Mouse (Mus musculus): ENCODE measurements at regions not wholly inside any gene's neighbourhood (a gene's known extent, or its start where the extent isn't known, plus 50 kb on each side); places are given as distances from the start of the nearest gene placed in this dataset.

GRCm38 (mm10) chr6:37633948-37634347 lies 104.0 kb downstream of the Akr1d1 start:
- Histone ChIP-seq H3K27me3 (ENCODE audit: control insufficient read depth, insufficient read depth, insufficient read length) (no peaks in the 10 kb centered on the region), H3K4me2 (ENCODE audit: low read depth) (no peak overlapping the region), H3K79me2 (ENCODE audit: control insufficient read depth, insufficient read depth) (no peaks in the 10 kb centered on the region), H3K36me3 (ENCODE audit: control insufficient read depth, insufficient read depth) (no peaks in the 10 kb centered on the region), H3ac (ENCODE audit: control insufficient read depth, insufficient read length) (no peak overlapping the region), H3K4me3 (no peak overlapping the region)
- TF ChIP-seq POLR2AphosphoS2 (IDR thresholded peaks at IDR 0.05; ENCODE audit: insufficient read length, low read depth) (no peak), REST (IDR thresholded peaks at IDR 0.05; ENCODE audit: insufficient read depth, insufficient read length) (no peak), USF1 (IDR thresholded peaks at IDR 0.05; ENCODE audit: low read depth) (no peak), MYOG (IDR thresholded peaks at IDR 0.05; ENCODE audit: control insufficient read depth in 1 of 3, insufficient read depth in 1 of 3, insufficient read length in 2 of 3, low read depth in 2 of 3) (no peak), TCF12 (IDR thresholded peaks at IDR 0.05; ENCODE audit: insufficient read depth, poor library complexity, severe bottlenecking) (no peak), SRF (IDR thresholded peaks at IDR 0.05; ENCODE audit: control insufficient read depth, insufficient read length, low read depth) (no peak)

GRCm38 (mm10) chr6:37642066-37642465 lies 112.1 kb downstream of the Akr1d1 start:
- Histone ChIP-seq H3K79me2 (ENCODE audit: control insufficient read depth, insufficient read depth) (no peaks in the 10 kb centered on the region), H3K27me3 (ENCODE audit: control insufficient read depth, insufficient read depth, insufficient read length) (no peaks in the 10 kb centered on the region), H3K4me3 (no peak overlapping the region), H3ac (ENCODE audit: control insufficient read depth, insufficient read length) (no peak overlapping the region), H3K36me3 (ENCODE audit: control insufficient read depth, insufficient read depth) (no peaks in the 10 kb centered on the region), H3K4me2 (ENCODE audit: low read depth) (no peak overlapping the region)
- TF ChIP-seq MYOG (IDR thresholded peaks at IDR 0.05; ENCODE audit: control insufficient read depth in 1 of 3, insufficient read depth in 1 of 3, insufficient read length in 2 of 3, low read depth in 2 of 3) (no peak), MAX (IDR thresholded peaks at IDR 0.05; ENCODE audit: low read depth) (no peak), TCF12 (IDR thresholded peaks at IDR 0.05; ENCODE audit: insufficient read depth, poor library complexity, severe bottlenecking) (no peak), POLR2AphosphoS2 (IDR thresholded peaks at IDR 0.05; ENCODE audit: insufficient read length, low read depth) (no peak), CEBPB (IDR thresholded peaks at IDR 0.05; ENCODE audit: insufficient read depth, poor library complexity, severe bottlenecking) (no peak), SRF (IDR thresholded peaks at IDR 0.05; ENCODE audit: control insufficient read depth, insufficient read length, low read depth) (no peak), POLR2A (IDR thresholded peaks at IDR 0.05; ENCODE audit: insufficient read length, low read depth) (no peak), USF1 (IDR thresholded peaks at IDR 0.05; ENCODE audit: low read depth) (no peak), E2F4 (IDR thresholded peaks at IDR 0.05; ENCODE audit: insufficient read depth) (no peak), TCF3 (IDR thresholded peaks at IDR 0.05; ENCODE audit: insufficient read length, low read depth) (no peak)

GRCm38 (mm10) chr6:37642701-37643121 lies 112.7 kb downstream of the Akr1d1 start:
- H3K79me2 ChIP-seq (ENCODE audit: control insufficient read depth, insufficient read depth): no peaks in the 10 kb centered on the region
- H3K4me3 ChIP-seq: no peak overlapping the region
- H3K4me2 ChIP-seq (ENCODE audit: low read depth): no peak overlapping the region
- TF ChIP-seq MYOD1 (IDR thresholded peaks at IDR 0.05; ENCODE audit: control insufficient read depth in 1 of 3, insufficient read length in 2 of 3, low read depth in 2 of 3): no peak
- no peak for TF ChIP-seq POLR2AphosphoS2 (IDR thresholded peaks at IDR 0.05; ENCODE audit: insufficient read length, low read depth)
- TF ChIP-seq E2F4 (IDR thresholded peaks at IDR 0.05; ENCODE audit: insufficient read depth): no peak
- TF ChIP-seq USF1 (IDR thresholded peaks at IDR 0.05; ENCODE audit: low read depth): no peak
- no peak for TF ChIP-seq TCF12 (IDR thresholded peaks at IDR 0.05; ENCODE audit: insufficient read depth, poor library complexity, severe bottlenecking)
- H3K27me3 ChIP-seq (ENCODE audit: control insufficient read depth, insufficient read depth, insufficient read length): no peaks in the 10 kb centered on the region
- H3ac ChIP-seq (ENCODE audit: control insufficient read depth, insufficient read length): no peak overlapping the region
- no peaks in the 10 kb centered on the region for H3K36me3 ChIP-seq (ENCODE audit: control insufficient read depth, insufficient read depth)

- Histone ChIP-seq H3ac (ENCODE audit: control insufficient read depth, insufficient read length) (no peak overlapping the region), H3K79me2 (ENCODE audit: control insufficient read depth, insufficient read depth) (no peaks in the 10 kb centered on the region), H3K4me3 (no peak overlapping the region), H3K36me3 (ENCODE audit: control insufficient read depth, insufficient read depth) (no peaks in the 10 kb centered on the region), H3K27me3 (ENCODE audit: control insufficient read depth, insufficient read depth, insufficient read length) (no peaks in the 10 kb centered on the region), H3K4me2 (ENCODE audit: low read depth) (no peak overlapping the region)
- TF ChIP-seq POLR2A (IDR thresholded peaks at IDR 0.05; ENCODE audit: insufficient read length, low read depth): no peak
- no peak for TF ChIP-seq POLR2AphosphoS2 (IDR thresholded peaks at IDR 0.05; ENCODE audit: insufficient read length, low read depth)
- TF ChIP-seq MYOG (IDR thresholded peaks at IDR 0.05; ENCODE audit: control insufficient read depth in 1 of 3, insufficient read depth in 1 of 3, insufficient read length in 2 of 3, low read depth in 2 of 3): no peak
- TF ChIP-seq TCF3 (IDR thresholded peaks at IDR 0.05; ENCODE audit: insufficient read length, low read depth): no peak
- no peak for TF ChIP-seq USF1 (IDR thresholded peaks at IDR 0.05; ENCODE audit: low read depth)
- no peak for TF ChIP-seq SRF (IDR thresholded peaks at IDR 0.05; ENCODE audit: control insufficient read depth, insufficient read length, low read depth)
- no peak for TF ChIP-seq CEBPB (IDR thresholded peaks at IDR 0.05; ENCODE audit: insufficient read depth, poor library complexity, severe bottlenecking)
- TF ChIP-seq MAX (IDR thresholded peaks at IDR 0.05; ENCODE audit: low read depth): no peak
- TF ChIP-seq MYOD1 (IDR thresholded peaks at IDR 0.05; ENCODE audit: control insufficient read depth in 1 of 3, insufficient read length in 2 of 3, low read depth in 2 of 3): no peak
- no peak for TF ChIP-seq REST (IDR thresholded peaks at IDR 0.05; ENCODE audit: insufficient read depth, insufficient read length)
Measured at GRCm38 (mm10) chr6:37643176-37643575, 113.2 kb downstream of the Akr1d1 start.

GRCm38 (mm10) chr6:37643718-37644117 lies 113.7 kb downstream of the Akr1d1 start:
- no peak overlapping the region for H3K4me2 ChIP-seq (ENCODE audit: low read depth)
- no peak overlapping the region for H3K4me3 ChIP-seq
- no peaks in the 10 kb centered on the region for H3K79me2 ChIP-seq (ENCODE audit: control insufficient read depth, insufficient read depth)
- no peak for TF ChIP-seq USF1 (IDR thresholded peaks at IDR 0.05; ENCODE audit: low read depth)
- no peak for TF ChIP-seq E2F4 (IDR thresholded peaks at IDR 0.05; ENCODE audit: insufficient read depth)
- TF ChIP-seq MYOG (IDR thresholded peaks at IDR 0.05; ENCODE audit: control insufficient read depth in 1 of 3, insufficient read depth in 1 of 3, insufficient read length in 2 of 3, low read depth in 2 of 3): no peak
- no peak for TF ChIP-seq MAX (IDR thresholded peaks at IDR 0.05; ENCODE audit: low read depth)
- no peak for TF ChIP-seq REST (IDR thresholded peaks at IDR 0.05; ENCODE audit: insufficient read depth, insufficient read length)
- TF ChIP-seq POLR2AphosphoS2 (IDR thresholded peaks at IDR 0.05; ENCODE audit: insufficient read length, low read depth): no peak
- no peak for TF ChIP-seq POLR2A (IDR thresholded peaks at IDR 0.05; ENCODE audit: insufficient read length, low read depth)
- TF ChIP-seq MYOD1 (IDR thresholded peaks at IDR 0.05; ENCODE audit: control insufficient read depth in 1 of 3, insufficient read length in 2 of 3, low read depth in 2 of 3): no peak
- no peak for TF ChIP-seq TCF12 (IDR thresholded peaks at IDR 0.05; ENCODE audit: insufficient read depth, poor library complexity, severe bottlenecking)
- no peak for TF ChIP-seq TCF3 (IDR thresholded peaks at IDR 0.05; ENCODE audit: insufficient read length, low read depth)
- no peak for TF ChIP-seq CEBPB (IDR thresholded peaks at IDR 0.05; ENCODE audit: insufficient read depth, poor library complexity, severe bottlenecking)
- TF ChIP-seq SRF (IDR thresholded peaks at IDR 0.05; ENCODE audit: control insufficient read depth, insufficient read length, low read depth): no peak
- no peaks in the 10 kb centered on the region for H3K27me3 ChIP-seq (ENCODE audit: control insufficient read depth, insufficient read depth, insufficient read length)
- H3ac ChIP-seq (ENCODE audit: control insufficient read depth, insufficient read length): no peak overlapping the region
- no peaks in the 10 kb centered on the region for H3K36me3 ChIP-seq (ENCODE audit: control insufficient read depth, insufficient read depth)

All from myocyte (in vitro differentiated cells).